In the genomic region with DNA sequence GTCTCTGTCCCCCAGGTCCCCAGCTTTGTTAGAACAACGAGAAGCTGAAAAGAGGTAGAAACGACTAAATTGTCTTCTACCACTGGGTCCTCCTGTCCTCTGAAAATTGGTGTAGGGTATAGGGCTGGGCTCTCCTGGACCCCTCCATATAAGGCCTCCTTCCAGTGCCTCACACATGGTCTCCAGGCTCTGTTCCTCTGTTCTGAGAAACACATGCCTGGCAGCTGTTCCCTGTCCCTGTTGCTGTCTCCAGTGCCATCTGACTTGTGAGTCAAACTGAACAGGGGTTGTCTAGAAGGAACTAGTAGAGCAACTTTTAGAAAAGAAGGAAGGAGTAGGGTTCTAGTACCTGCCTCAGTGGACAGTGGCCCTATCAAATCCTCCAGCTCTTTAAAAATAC, we compare ENCODE assay signal across 17 mouse cellular contexts.
"Had no signal": no experiment of that assay in that cellular context is flagged by ENCODE, and none has a peak within 500 bp of the region (broad histone marks: within the 10 kb centered on the region; RNA-seq: fewer than 3 reads in every experiment).

No protein-coding gene starts in this region.

- H3K36me3 ChIP-seq: limb, embryonic 13.5 days; liver, embryonic 13.5 days; midbrain, embryonic 12.5 days; midbrain, embryonic 15.5 days; neural tube, embryonic 13.5 days; stomach, embryonic 15.5 days had no signal

- H3K4me1 ChIP-seq: midbrain, embryonic 12.5 days; neural tube, embryonic 13.5 days had no signal

- ATAC-seq: midbrain, embryonic 15.5 days had no signal

- H3K27ac ChIP-seq: limb, embryonic 13.5 days; liver, embryonic 13.5 days; midbrain, embryonic 12.5 days; midbrain, embryonic 15.5 days; neural tube, embryonic 13.5 days; stomach, embryonic 15.5 days had no signal

- H3K4me2 ChIP-seq: limb, embryonic 13.5 days; liver, embryonic 13.5 days; lung, embryonic 14.5 days; midbrain, embryonic 12.5 days; midbrain, embryonic 15.5 days; neural tube, embryonic 13.5 days; stomach, embryonic 15.5 days had no signal

- H3K4me3 ChIP-seq: limb, embryonic 13.5 days; liver, embryonic 13.5 days; midbrain, embryonic 12.5 days; midbrain, embryonic 15.5 days; neural tube, embryonic 13.5 days; stomach, embryonic 15.5 days had no signal

- H3K27me3 ChIP-seq: liver, embryonic 13.5 days; midbrain, embryonic 12.5 days; midbrain, embryonic 15.5 days; neural tube, embryonic 13.5 days; stomach, embryonic 15.5 days had no signal

- H3K9me3 ChIP-seq: limb, embryonic 13.5 days; liver, embryonic 13.5 days; midbrain, embryonic 12.5 days; midbrain, embryonic 15.5 days; neural tube, embryonic 13.5 days; stomach, embryonic 15.5 days had no signal

- H3K9ac ChIP-seq: limb, embryonic 13.5 days; liver, embryonic 13.5 days; lung, embryonic 14.5 days; midbrain, embryonic 12.5 days; midbrain, embryonic 15.5 days; neural tube, embryonic 13.5 days; stomach, embryonic 15.5 days had no signal

- DNase-seq: kidney, adult 11 months; kidney, adult 8-10 months; kidney, postnatal 14 days; kidney, postnatal 4 days; left cerebral cortex, postnatal 4 days; liver, embryonic 13.5 days; lung, embryonic 14.5 days; lung, postnatal 4 days; retina, postnatal 1 day; right cerebral cortex, postnatal 25 days; spleen, adult 18-20 months; thymus, postnatal 25 days had no signal
